Mouse (Mus musculus) hematopoietic stem cell, adult 5-6 weeks (primary cell): Measurements from ENCODE around the gene Tbc1d21. TPM values are rescaled to one million over a fixed set of nuclear protein-coding genes. Genes with fewer than 3 reads are reported as not detected.

Experiments
- ATAC-seq, 2 experiments: fragments of 125-278 bp in 1 of 2; replicated peaks in 1 of 2; 2 replicates each; pipeline ENCODE4 v1.8.0; 2016 to 2017; ENCODE audit warnings: inconsistent platforms in 2 of 2, mild to moderate bottlenecking in 2 of 2, moderate number of reproducible peaks in 2 of 2, low read depth in 1 of 2, moderate TSS enrichment in 1 of 2; ENCODE audit not compliant: low FRiP score in 2 of 2, poor library complexity in 2 of 2, severe bottlenecking in 2 of 2, insufficient read depth in 1 of 2, low TSS enrichment in 1 of 2
- total RNA-seq: library from RNA; stranded (forward); fragments of 172-1452, 232-1000 nt; gene quantifications from 2 replicates; pipeline ENCODE4 v1.2.3, GENCODE M21; 2017

The Tbc1d21 gene
- total RNA-seq, result not detected in 2 replicates

GRCm38 (mm10) chr9:58370355-58370754 lies at the start of gene Tbc1d21:
Gene Tbc1d21, minus strand, starts transcription at chr9:58370455.
- ATAC-seq, result no peak

GRCm38 (mm10) chr9:58411556-58411955 lies 41.3 kb upstream of the Tbc1d21 start:
- ATAC-seq, result no peak

DNA sequence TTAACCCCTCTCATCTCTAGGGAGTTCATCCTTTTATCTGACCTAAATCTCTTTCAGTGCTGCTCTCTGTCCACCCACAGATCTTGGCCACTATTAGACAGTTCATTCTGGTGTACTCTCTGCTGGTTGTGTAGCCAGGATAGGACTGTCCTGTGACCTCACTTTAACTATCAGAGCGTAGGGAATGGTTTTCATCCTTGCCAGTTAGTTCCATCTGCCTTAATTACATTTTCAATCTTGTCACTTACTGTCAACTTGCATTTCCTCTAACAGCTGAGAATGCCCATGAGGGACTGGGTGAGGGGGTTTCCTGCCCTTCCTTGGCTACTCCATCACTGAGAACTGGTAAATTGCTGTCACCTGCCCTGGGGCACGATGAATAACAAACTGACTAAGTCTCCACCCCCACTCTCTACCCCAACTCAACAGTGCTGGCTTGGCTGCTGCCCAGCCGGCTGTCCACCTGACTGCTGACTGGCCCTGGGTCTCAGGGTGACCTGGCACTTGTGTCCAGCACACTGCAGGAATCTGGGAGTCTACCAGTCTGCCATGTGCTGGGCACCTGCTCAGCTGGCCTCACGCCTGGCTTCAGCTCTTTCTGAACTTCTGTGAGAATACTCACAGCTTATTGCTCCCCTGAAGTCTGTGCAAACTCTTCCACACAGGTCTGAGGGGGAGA lies 39.9 kb upstream of the Tbc1d21 start:
- no peak for ATAC-seq

DNA sequence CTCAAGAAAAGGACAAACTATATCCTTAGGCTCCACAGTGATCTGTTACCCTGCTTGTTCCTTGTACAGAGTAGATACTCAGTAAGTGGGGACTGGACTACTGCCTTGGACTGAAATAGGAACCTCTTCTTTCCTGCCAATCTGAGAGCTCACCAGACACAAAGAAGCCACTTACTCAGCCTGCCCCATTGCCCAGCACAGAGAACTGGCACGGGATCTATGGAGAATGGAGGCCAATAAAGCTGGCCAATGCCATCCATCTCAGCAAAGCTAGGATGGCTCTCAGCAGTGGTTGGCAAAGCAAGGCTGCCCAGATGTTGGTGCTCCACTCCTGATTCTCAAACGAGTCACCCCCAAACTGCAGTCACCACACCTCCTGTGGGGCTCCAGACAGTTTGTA lies 39.0 kb upstream of the Tbc1d21 start:
- no peak for ATAC-seq

DNA sequence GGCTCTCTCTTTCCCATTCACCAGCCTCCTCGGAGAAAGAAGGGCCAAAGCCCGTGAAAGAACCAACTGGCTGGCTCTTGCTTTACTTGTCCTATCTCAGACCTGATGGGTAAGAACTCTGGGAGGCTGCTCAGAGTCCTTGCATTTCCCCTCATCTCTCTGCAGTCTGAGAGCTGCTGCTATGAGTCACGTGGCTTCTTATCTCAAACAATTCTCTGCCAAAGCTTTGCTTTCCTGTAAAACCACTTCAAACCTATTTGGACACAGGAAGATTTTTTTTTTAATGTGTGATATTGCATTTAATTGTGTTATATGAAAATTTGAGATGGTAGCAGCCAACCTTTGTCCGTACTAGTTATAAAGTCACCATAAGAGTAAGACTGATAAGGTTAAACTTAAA lies 34.2 kb upstream of the Tbc1d21 start:
- ATAC-seq, result no peak

GRCm38 (mm10) chr9:58401371-58402082 lies 31.3 kb upstream of the Tbc1d21 start:
- peak; percentile 86 for ATAC-seq

DNA sequence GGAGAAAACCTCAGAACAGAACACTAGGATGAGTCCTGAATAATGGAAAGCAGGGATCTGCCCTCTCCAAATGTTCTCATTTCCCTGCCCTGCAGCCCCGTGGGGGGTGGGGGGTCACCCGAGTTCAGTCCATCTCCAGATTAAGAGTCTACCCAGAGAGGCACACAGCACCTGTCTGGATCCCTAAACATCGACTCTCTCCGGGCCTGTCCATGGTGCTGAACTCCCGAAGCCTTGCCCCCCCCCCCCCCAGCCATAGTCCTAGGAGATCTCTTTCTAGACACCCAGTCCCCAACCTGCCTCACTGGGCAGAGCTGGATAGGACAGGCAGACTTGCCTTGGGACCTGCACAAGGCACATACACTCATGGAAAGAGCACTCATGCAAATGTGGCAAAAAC lies 29.4 kb upstream of the Tbc1d21 start:
- no peak for ATAC-seq

DNA sequence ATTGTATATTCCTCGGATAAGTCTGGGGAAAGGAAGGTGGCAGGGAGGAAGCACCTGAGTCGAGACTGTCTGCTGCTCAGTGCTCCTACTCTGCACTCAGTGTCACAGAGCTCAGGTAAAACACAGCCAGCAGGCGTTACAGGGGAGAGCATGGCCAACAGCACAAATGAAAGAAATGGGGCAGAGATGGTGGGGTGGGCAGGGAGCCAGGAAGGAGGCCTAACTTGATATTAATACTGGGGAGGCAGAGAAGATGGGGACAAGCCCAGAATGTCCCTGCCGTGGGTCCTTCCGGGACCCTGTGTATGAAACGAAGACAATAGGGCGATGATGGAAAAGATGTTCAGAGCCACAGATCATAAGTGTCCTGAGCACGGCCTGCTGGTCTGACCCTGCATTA lies 24.4 kb upstream of the Tbc1d21 start:
- no peak for ATAC-seq

DNA sequence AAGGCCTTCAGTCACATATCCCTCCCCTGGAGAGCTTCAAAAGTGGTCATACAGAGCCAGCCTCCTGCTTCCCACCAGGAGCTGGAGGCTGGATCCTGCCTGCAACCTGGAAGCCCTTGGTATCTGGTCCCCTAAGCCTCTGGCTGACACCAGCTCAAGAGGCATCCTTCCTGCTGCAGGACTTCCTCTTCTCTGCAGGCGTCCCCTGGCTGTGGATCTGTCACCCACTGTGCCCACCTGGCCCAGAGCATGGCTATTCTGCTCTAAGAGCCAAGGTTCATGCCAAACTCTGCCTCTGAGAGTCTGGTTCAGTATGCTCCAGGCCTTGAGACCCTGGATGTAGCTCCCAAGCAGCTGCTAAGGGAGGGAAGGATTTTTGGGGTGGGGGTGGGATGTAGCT lies 23.6 kb upstream of the Tbc1d21 start:
- ATAC-seq, result no peak

DNA sequence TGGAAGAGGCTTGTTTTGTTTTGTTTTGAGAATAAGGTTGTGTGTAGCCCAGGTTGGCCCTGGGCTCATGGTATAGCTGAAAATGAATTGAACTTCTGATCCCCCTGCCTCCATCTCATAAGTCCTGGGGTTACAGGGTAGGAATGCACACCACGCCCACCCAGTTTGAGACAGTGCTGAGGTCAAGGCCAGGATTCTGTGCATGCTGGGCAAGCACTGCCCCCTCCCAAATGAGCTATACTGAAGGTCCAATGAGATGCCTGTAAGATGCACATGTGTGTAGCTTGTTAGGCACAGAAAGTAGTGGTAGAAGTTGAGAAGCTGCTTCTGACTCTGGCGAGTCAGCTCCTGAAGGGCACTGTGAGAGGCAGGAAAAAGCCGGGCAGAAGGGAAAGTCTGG lies 18.1 kb upstream of the Tbc1d21 start:
- no peak for ATAC-seq

GRCm38 (mm10) chr9:58378878-58379277 lies 8.6 kb upstream of the Tbc1d21 start:
- no peak for ATAC-seq

DNA sequence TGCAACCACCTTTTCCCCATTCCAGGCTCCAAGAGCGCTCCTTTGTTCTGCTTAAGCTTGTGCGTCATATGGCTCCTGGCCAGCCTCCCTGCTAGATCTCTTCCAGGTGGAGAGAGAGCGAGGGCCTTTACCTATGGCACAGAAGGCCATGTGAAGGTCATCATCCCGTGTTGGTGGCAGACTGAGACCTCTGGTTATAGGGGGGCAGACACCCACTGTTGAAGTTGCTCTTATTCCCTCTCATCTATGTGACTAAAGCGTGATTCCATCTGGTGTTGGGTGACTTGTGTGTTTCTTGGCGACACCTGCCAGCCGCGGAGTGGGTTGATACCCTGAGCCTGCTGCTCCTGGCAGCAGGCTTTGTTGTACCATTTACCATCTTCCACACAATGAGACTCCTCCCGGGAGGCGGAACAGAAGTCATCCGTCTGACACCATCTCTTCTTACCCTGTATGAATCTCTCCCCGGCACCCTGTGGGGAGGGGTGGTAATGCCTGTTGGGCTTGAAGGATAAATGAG lies 3.7 kb upstream of the Tbc1d21 start:
- ATAC-seq, result no peak

DNA sequence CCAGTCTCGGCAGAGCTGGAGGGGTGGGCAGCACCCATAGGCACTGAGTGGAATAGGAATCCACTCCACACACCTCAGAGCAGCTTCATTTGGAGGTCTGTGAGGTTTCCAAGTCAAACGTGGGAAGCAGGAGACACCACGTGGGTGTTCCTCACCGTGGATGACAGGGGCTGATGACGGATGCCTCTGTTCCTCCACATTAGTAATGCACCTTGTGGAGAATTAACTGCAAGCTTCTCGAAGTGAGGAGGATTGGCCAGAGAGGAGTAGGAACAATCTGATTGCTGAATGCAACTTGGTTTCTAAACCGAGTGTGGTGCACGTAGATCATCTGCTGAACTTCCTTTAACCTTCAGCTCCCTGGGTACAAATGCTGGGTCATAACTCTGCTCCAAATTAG lies 1.7 kb upstream of the Tbc1d21 start:
- ATAC-seq, result no peak

DNA sequence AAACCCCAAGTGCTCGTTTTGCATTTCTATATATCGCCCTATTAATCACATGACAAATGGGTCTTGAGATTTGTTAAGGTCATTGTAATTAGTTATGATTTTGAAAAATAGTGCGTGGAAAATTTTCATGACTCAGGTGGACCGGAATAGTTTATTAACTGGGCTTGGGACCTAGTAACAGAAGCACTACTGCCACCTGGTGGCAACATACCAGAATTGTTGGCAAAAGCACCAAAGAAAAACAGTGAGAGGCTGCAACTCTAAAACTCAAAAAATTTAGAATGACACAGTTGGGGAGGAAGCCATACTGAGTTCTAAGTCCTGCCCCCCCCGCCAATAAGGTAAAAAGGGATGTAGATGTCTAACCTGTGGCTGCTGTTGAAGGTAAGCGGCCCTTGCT lies 611 bp downstream of the Tbc1d21 start:
- no peak for ATAC-seq

DNA sequence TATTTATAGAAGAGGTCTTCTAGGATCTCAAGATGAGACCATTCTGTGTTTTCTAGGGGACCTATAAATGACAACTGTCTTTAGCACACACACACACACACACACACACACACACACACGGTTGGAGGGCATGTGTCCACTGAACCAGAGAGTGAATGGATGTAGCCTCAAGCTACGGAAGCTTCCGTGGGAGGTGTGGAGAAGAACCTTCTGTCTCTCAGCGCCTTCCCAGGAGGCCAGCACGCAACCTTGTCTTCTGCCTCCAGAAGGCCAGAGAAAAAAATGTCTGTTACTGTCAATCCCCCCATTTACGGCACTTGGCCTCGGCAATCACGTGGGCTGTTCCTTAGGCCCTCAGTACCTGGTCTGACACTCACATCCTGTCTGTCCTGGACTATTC lies 5.9 kb downstream of the Tbc1d21 start:
- no peak for ATAC-seq

- no peak for ATAC-seq
Measured at GRCm38 (mm10) chr9:58361956-58362355, 8.3 kb downstream of the Tbc1d21 start.

GRCm38 (mm10) chr9:58361373-58361772 lies 8.9 kb downstream of the Tbc1d21 start:
- no peak for ATAC-seq

GRCm38 (mm10) chr9:58355262-58356050 lies 14.8 kb downstream of the Tbc1d21 start:
- no peak for ATAC-seq
